Mouse (Mus musculus): ENCODE data around the gene Cdr2l. TPM values are rescaled to one million over a fixed set of nuclear protein-coding genes. Genes with fewer than 3 reads are reported as not detected.

The Cdr2l gene
- polyA plus RNA-seq, 1 experiment from 2014 or later: 19.8 TPM

DNA sequence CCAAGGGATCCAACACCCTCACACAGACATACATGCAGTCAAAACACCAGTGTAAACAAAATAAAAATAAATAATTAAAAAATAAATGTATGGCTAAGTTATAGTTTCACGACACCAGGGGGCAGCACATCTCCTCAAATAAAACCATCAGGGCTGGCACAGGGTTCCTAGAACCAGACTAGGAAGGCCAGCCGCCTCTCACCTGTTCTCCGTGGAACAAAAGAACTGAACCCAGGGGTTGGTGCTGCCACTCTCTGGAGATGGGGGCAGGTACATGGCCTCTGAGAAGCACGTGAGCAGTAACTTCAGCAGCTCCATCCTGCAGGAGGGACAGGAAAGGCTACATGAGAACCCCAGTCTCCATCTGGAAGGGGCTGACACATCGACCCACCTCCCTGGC lies 23.2 kb upstream of the Cdr2l start:
- Histone ChIP-seq H3K27ac (ENCODE audit: low read depth) (no peak overlapping the region), H3K9me3 (ENCODE audit: low read depth, low read length) (no peaks in the 10 kb centered on the region), H3K36me3 (ENCODE audit: insufficient read depth) (no peaks in the 10 kb centered on the region), H3K4me2 (no peak overlapping the region), H3K9ac (no peak overlapping the region), H3K27me3 (ENCODE audit: insufficient read depth, low read length) (no peaks in the 10 kb centered on the region), H3K4me1 (ENCODE audit: insufficient read depth) (no peaks in the 10 kb centered on the region), H3K4me3 (ENCODE audit: low read depth, low read length) (no peak overlapping the region)
- WGBS: 17% methylated on average over 5 of the region's 5 CpGs
- TF ChIP-seq CTCF (IDR thresholded peaks at IDR 0.05; ENCODE audit: low read depth): peak; percentile 68
- ATAC-seq (ENCODE audit: insufficient read depth) (0 out of 2 replicates have a peak, but pooled peaks have one; percentile 39), DNase-seq (peak; percentile 91)

DNA sequence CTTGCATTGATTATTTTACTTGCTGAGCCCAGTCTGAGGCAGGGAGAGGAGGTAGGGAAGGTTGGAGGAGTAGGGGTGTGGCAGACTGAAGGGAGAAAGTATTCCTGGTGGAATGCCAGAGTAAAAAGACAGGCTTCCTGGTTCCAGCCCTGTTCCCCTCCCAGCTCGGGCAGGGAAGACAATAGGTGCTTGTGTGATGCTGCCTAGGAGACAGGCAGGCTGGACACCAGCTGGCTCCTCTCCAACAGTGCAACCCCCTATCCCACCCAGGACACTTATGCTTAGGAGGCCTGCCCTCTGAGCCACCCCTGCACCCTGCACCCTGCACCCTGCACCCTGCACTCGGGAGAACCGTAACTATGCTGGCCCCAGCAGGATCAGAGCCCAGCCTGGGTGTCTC lies 22.4 kb upstream of the Cdr2l start:
- TF ChIP-seq CTCF (IDR thresholded peaks at IDR 0.05; ENCODE audit: low read depth): no peak
- WGBS: 38% methylated on average over 3 of the region's 3 CpGs
- Histone ChIP-seq H3K9me3 (ENCODE audit: low read depth, low read length) (no peaks in the 10 kb centered on the region), H3K36me3 (ENCODE audit: insufficient read depth) (no peaks in the 10 kb centered on the region), H3K4me1 (ENCODE audit: insufficient read depth) (no peaks in the 10 kb centered on the region; the same call in 1 of the 2 replicates), H3K4me3 (ENCODE audit: low read depth, low read length) (no peak overlapping the region), H3K27ac (ENCODE audit: low read depth) (peak overlapping the region; percentile 12; the same call in 1 of the 2 replicates), H3K27me3 (ENCODE audit: insufficient read depth, low read length) (no peaks in the 10 kb centered on the region), H3K9ac (no peak overlapping the region), H3K4me2 (0 out of 2 replicates have a peak overlapping the region, but pooled peaks have one; percentile 18)
- ATAC-seq (ENCODE audit: insufficient read depth) (peak; percentile 27; the same call in 1 of the 2 replicates), DNase-seq (peak; percentile 40)

DNA sequence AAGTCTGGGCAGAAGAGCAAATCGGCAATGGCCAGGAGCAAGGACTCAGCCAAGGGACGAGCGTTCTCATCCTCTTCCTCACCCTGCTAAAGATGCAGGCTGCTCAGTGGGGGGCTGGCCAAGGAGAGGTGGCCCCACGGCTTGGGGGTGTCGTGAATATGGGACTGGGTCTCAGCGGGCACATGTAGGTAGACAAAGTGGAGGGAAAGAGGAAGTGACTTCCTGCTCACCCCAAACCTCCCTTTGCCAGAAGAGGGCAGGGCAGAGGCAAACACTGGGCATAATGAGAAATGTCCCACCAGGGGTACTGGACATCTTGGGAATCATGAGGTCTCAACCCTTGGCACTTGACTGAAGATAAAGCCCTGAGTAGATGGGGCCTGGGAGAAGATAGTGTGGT lies 22.0 kb upstream of the Cdr2l start:
- Histone ChIP-seq H3K4me2 (no peak overlapping the region), H3K27me3 (ENCODE audit: insufficient read depth, low read length) (no peaks in the 10 kb centered on the region), H3K9me3 (ENCODE audit: low read depth, low read length) (no peaks in the 10 kb centered on the region), H3K4me1 (ENCODE audit: insufficient read depth) (no peaks in the 10 kb centered on the region; the same call in 1 of the 2 replicates), H3K9ac (no peak overlapping the region), H3K36me3 (ENCODE audit: insufficient read depth) (no peaks in the 10 kb centered on the region), H3K27ac (ENCODE audit: low read depth) (peak overlapping the region; percentile 12; the same call in 1 of the 2 replicates), H3K4me3 (ENCODE audit: low read depth, low read length) (no peak overlapping the region)
- no peak for ATAC-seq (ENCODE audit: insufficient read depth)
- WGBS: 58% methylated on average over 6 of the region's 6 CpGs
- no peak for DNase-seq
- peak; percentile 35; the same call in 1 of the 2 replicates for TF ChIP-seq CTCF (IDR thresholded peaks at IDR 0.05; ENCODE audit: low read depth)

DNA sequence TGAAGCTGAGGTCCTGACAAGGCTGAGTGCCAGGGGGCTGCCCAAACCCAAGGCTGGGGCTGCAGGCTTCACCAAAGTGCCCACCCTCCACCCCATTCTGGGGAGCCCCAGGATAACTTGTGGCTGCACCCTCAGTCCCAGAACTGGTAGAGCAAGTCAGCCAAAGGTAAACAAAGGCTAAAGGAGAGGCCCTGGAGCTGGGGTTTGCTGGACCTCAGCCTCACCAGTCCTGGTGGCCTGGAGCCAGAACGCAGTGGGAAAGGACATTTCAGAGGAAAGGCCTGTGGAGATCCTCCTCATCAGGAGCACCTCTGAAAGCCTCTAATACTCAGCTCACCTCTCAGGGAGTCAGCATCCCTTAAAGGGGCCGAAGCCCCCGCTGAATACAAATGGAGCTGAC lies 17.6 kb upstream of the Cdr2l start:
- Histone ChIP-seq H3K36me3 (ENCODE audit: insufficient read depth) (no peaks in the 10 kb centered on the region), H3K27me3 (ENCODE audit: insufficient read depth, low read length) (peaks cover 38% of the 10 kb centered on the region), H3K4me3 (ENCODE audit: low read depth, low read length) (no peak overlapping the region), H3K9ac (no peak overlapping the region), H3K4me2 (no peak overlapping the region), H3K9me3 (ENCODE audit: low read depth, low read length) (no peaks in the 10 kb centered on the region), H3K4me1 (ENCODE audit: insufficient read depth) (peaks cover 3% of the 10 kb centered on the region; the same call in 1 of the 2 replicates), H3K27ac (ENCODE audit: low read depth) (no peak overlapping the region)
- ATAC-seq (ENCODE audit: insufficient read depth) (no peak), DNase-seq (no peak)
- no peak for TF ChIP-seq CTCF (IDR thresholded peaks at IDR 0.05; ENCODE audit: low read depth)
- WGBS: 73% methylated on average over 3 of the region's 3 CpGs

DNA sequence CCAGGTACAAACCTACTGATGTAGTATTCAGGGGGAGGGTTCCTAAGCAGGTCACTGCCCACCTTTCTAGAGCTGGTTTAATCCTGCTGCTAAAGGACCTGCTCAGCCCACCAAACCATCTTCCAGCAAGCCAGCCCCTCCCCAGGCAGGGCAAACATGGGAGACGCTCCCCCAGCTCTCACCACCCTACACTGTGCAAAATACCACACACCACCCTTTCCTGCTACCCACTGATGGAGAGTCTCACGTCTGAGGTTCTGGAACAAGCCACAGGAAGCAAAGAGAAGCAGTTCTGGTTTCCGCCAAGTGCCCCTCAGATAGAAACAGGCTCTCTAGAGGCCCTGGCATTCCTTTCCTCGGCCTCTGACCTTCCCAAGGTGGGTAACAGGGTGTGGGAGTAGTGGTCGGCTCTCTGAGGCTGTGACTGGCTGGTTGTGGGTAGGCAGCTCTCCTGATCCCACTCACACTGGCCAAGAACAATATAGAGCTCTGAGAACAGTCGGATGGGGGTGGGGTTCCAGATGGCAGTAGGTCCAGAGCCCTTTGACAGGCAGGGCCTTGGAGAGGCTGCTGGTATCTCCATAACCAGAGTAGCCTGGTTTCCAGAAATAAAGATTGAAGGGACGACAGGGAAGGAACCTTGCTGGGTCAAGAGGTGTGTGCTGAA lies 15.5 kb upstream of the Cdr2l start:
- no peak for DNase-seq
- ATAC-seq (ENCODE audit: insufficient read depth): no peak; the same call in 1 of the 2 replicates
- no peak overlapping the region for H3K27ac ChIP-seq (ENCODE audit: low read depth)

DNA sequence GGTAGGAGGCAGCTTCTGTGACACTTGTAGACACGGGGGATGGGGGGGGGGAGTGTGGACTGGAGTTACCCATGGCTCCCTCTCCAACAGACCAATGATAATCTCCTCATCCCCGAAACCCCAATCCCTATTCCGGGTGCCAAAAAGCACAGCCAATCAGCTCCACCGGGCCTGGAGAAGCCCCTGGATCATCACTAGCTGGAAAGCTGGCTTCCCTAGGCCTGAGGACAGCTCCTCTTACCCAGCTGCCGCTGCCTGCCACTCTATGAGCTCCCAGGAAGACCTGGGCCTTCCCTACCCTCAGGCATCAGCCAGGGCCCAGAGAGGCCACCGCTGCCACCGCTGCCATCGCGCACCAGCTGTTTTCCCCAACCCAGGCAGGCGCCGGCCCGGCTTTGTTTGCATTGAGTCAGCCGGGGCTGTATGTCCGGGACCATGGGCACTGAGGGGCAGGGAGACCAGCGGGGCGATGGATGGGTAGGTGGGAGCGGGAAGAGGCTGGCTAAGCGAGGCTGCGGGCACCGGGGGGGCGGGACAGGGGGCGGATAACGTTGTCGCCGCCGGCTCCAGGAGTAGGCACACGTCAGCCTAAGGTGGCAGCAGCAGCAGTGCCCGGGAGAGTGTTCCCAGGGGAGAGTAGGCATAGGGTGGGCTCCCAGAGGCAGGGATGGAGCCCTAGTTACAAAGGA lies 14.9 kb upstream of the Cdr2l start:
- H3K27ac ChIP-seq (ENCODE audit: low read depth): no peak overlapping the region
- peak overlapping the region; percentile 52 for H3K4me3 ChIP-seq (ENCODE audit: low read depth, low read length)
- H3K36me3 ChIP-seq (ENCODE audit: insufficient read depth): no peaks in the 10 kb centered on the region
- ATAC-seq (ENCODE audit: insufficient read depth) (peak; percentile 35; the same call in 1 of the 2 replicates), DNase-seq (no peak)
- H3K9ac ChIP-seq: peak overlapping the region; percentile 47
- H3K9me3 ChIP-seq (ENCODE audit: low read depth, low read length): no peaks in the 10 kb centered on the region
- WGBS: 2% methylated on average over 28 of the region's 28 CpGs
- TF ChIP-seq CTCF (IDR thresholded peaks at IDR 0.05; ENCODE audit: low read depth): no peak
- peaks cover 3% of the 10 kb centered on the region; the same call in 1 of the 2 replicates for H3K4me1 ChIP-seq (ENCODE audit: insufficient read depth)
- peaks cover 42% of the 10 kb centered on the region for H3K27me3 ChIP-seq (ENCODE audit: insufficient read depth, low read length)
- H3K4me2 ChIP-seq: peak overlapping the region; percentile 82

More for the DNA sequence above, 15.5 kb upstream of the Cdr2l start:
- no peaks in the 10 kb centered on the region for H3K9me3 ChIP-seq (ENCODE audit: low read depth, low read length)
- H3K4me3 ChIP-seq (ENCODE audit: low read depth, low read length): peak overlapping the region; percentile 52; the same call in 1 of the 2 replicates
- 25% methylated on average over 7 of the region's 7 CpGs for WGBS
- peaks cover 3% of the 10 kb centered on the region; the same call in 1 of the 2 replicates for H3K4me1 ChIP-seq (ENCODE audit: insufficient read depth)
- H3K9ac ChIP-seq: no peak overlapping the region
- H3K27me3 ChIP-seq (ENCODE audit: insufficient read depth, low read length): peaks cover 38% of the 10 kb centered on the region
- TF ChIP-seq CTCF (IDR thresholded peaks at IDR 0.05; ENCODE audit: low read depth): no peak
- peak overlapping the region; percentile 82 for H3K4me2 ChIP-seq
- H3K36me3 ChIP-seq (ENCODE audit: insufficient read depth): no peaks in the 10 kb centered on the region

DNA sequence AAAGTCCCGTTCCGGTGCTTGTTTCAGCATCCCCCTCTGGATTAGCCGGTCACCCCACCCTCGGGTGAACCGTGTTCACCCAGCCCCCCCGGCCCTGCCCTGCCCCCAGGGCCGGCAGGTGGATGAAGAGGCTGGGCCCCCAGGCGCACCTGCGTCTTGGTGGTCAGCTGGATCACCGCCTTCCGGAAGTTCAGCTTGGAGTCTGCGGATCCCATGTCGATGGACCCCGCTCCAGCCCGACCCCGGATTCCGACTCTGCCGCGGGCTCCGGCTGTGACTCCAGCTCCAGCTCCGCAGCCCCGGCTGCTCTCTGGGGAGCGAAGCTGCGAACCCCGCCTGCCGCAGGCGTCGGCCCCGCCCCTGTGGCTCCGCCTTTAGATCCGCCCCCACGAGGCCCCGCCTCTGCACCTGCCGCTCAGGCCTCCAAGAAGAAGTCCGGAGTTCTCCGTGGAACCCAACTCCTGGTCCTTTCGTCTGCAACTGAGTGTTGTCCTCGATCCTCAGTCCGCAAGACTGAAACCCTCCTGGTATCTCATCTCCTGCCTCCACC lies 14.2 kb upstream of the Cdr2l start, which contains the start of gene Hid1:
Gene Hid1 (minus strand): TSS at position 362 of the 550 bp plus-strand sequence.
- Histone ChIP-seq H3K4me1 (ENCODE audit: insufficient read depth) (peaks cover 3% of the 10 kb centered on the region; the same call in 1 of the 2 replicates), H3K9me3 (ENCODE audit: low read depth, low read length) (no peaks in the 10 kb centered on the region), H3K4me2 (peak within 1 kb of the TSS; percentile 82), H3K27ac (ENCODE audit: low read depth) (no peak within 1 kb of the TSS), H3K27me3 (ENCODE audit: insufficient read depth, low read length) (peaks cover 43% of the 10 kb centered on the region), H3K36me3 (ENCODE audit: insufficient read depth) (no peaks in the 10 kb centered on the region), H3K9ac (peak within 1 kb of the TSS; percentile 47), H3K4me3 (ENCODE audit: low read depth, low read length) (peak within 1 kb of the TSS; percentile 52)
- peak; percentile 71 for ATAC-seq (ENCODE audit: insufficient read depth)
- peak; percentile 80 for DNase-seq
- TF ChIP-seq CTCF (IDR thresholded peaks at IDR 0.05; ENCODE audit: low read depth): no peak
- under 1% methylated on average over 39 of the region's 39 CpGs for WGBS

Data from lung, embryonic 14.5 days (tissue).